Mouse (Mus musculus) naive thymus-derived CD4-positive, alpha-beta T cell, adult 2 months (primary cell): ENCODE results near the gene Pdlim4.
A peak's percentile ranks its signal among the peaks of the same experiment; 100 is the strongest.

Experiments used
- DNase-seq: peaks from one replicate; pipeline ENCODE4 v3.0.0-alpha.2; 2011; ENCODE audit warnings: low read depth

Gene Pdlim4

DNA sequence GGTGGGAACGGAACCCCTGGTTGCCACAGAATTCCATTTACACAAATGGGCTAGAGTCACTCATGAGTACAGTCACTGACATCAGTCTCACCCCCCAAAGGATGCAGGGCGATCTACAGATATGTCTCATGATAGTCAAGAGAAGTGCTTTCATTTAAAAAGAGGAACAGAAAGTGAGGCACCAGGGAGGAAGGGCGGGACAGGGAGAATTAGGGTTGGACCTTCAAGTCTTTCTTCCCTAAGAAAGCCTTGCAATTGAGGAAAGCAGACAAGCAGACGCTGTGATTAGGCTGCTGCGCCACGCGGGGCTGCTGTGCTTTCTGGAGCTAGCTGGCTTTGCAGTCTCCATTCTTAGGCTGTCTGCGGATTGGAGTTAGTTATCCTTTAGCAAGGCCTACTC, 22.9 kb upstream of the Pdlim4 start:
- DNase-seq, result no peak

DNA sequence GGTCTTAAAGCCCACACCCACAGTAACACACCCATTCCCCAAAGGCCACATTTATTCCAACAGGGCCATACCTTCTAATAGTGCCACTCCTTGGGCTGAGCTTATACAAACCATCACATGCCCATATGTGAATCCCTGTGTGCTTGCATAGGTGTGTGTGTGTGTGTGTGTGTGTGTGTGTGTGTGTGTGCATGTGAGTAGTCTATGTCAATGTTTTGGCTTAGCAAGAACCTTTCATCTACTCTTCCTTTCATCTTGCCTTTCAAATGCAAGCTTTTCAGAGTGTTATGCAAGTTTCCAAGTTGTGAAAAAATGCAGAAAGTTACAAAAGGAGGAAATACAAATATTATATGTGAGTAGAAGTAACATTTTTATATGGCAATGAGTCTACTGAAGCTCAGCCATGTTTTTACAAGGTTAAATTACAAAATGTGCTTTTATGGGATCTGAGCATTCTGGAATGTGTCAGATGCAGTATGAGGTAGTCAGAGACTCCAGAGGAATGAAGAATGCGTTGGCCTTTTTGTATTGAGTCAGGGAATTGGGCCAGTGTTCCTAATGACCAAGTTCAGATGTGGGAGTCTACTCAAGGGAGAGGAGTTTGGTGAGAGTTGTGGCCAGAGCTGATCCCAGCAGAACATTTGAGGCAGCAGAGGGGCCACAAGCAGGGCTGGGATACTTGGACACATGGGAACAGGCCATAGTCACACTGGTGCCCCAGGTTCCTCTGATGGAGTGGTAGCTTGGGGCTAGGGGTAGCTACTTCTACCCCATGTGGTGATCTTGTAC, 21.5 kb upstream of the Pdlim4 start:
- peak; percentile 71 for DNase-seq

DNA sequence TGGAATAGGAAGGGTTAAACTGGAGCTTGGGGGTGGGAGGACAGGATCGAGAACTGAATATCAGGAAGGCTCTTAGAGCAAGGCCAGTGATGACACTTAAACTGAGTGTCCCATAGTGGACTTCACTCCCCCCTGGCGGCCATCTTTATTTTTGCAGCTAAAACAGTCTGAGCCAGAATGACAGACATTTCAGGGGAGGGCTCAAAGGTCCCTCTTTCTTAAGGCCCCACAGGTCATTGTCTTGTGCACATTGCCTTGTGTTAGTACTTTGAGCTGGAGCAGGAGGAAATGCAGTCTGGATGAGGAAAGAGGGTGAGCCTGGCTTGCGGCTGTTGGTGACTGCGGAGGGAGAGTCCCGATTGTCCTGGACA, 20.1 kb upstream of the Pdlim4 start:
- DNase-seq, result peak; percentile 87

DNA sequence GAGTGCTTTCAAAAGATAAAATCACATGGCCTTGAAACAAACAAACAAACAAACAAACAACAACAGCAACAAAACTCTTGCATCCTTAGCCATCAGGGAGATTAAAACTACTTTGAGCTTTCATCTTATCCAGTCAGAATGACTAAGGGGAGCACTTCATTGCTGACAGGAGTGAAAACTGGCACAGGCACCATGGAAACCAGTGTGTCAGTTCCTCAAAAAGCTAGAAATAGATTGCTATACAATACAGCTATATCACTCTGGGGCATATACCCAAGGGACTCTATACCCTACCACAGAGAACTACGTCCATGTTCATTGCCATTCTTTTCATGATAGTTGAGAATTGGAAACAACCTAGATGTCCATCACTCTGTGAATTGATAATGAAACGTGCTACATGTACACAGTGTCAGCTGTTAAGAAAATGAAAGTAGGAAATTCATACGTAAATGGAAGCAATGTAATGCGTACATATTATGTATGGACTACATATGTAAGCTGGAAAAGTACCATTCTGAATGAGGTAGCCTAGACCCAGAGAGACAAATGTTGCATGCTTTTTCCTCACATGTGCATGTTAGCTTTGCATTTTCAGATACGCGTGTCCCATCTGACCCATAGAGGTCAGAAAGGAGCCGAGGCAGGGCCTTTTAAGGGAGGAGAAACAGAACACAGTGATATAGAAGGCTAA, 19.6 kb upstream of the Pdlim4 start:
- DNase-seq, result no peak

DNA sequence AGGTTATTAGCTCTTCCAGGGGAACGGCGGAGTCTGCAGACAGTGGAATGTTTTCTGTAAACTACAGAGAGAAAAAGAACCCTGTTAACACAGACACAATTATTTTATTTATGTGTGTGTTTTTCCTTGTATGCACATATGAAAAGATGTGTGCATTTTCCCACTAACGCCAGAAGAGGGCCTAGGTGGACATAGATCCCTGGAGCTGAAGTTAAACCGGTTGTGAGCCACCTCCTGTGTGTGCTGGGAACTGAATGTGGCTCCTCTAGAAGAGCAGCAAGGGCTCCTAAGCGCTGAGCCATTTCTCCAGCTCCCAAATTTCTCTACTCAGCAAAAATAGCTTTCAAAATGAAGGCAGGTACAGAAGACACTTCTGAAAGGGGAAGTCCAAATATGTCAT, 17.0 kb upstream of the Pdlim4 start:
- no peak for DNase-seq

DNA sequence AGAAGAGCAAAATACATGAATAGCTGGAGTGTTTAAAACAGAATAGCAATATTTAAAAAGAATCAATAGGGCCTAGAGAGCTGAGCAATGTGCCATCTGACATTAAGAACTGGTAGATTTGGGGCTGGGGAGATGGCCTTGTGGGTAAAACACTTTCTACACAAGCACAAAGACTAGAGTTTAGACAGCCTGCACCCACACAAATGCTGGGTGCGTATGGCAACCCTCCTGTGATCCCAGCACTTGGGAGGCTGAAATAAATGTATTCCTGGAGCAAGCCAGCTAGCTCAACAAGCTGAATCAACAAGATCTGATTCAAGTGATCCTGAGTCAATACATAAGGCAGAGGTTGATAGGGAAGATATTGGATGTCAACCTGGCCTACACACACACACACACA, 16.2 kb upstream of the Pdlim4 start:
- no peak for DNase-seq

DNA sequence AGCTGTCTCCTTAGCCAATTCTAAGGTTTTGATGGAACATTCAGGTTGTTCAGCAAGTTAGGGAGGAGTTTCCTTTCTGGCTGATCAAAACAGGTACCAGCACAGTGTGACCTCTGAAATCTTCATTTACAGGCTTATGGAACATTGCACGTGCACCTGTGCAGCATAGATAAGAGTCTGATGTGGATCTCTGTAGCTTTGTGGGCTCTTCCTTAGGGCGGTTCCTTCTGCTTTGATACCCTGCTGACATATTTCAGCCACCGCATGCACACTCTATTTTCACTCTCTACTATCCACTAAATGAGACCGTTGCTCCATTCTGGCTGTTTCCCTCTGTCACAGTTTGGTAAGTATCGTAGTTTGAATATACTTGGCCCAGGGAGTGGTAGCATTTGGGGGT, 13.9 kb upstream of the Pdlim4 start:
- peak; percentile 79 for DNase-seq

DNA sequence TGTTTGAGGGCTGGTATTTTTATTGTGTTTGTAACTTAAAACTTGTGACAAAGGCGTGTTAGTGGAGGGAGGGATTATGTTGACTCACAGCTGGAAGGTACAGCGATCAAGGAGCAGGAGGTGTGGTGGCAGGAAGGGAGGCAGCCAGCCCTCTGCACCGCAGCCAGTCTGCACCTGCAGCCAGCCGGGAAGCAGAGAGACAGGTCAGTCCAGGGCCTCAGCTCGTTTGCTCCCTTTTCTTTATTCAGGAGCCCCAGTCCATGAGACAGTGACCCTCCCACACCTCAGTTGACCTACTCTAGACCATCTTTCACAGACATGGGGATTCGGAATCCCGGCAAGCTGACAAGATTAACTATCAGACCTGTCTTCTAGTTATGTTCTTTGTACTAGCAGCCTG, 11.6 kb upstream of the Pdlim4 start:
- peak; percentile 56 for DNase-seq

DNA sequence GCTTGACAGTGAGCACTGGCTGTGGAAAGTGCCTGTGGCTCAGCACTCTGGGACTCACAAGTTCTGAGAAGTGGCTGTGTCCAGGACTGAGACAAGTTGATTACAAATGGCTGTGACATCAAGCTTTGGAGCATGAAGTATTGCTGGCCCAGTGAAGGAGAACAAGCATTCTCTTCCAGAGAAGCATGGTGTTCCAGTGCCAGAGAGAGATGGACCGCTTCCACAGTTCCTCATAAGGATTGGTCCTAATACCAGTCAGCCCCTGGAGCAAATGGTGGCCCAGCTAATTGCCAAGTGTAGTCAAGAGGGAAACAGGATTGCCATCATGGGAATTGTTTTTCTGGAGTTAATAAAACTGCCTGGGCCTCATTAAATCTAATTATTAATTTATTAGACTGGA, 7.3 kb upstream of the Pdlim4 start:
- no peak for DNase-seq

DNA sequence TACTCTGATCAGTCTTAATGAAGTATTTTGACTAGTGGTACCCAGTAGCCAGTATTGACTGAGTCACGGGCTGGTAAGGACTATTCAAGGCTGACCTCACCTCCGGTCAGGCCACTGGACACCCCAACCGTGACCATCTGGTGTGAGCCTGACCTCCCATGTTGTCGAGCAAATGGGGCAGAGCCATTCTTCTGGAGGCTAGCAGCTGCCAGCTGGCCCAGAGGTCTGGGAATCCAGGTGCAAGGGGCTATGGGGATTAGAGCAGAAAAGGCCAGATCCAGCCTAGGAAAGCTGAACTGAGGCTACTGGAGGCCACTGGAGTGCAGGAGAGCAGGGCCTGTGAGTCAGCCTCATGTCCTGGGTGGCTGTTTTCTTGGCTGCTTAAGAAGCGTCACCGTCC, 6.5 kb upstream of the Pdlim4 start:
- DNase-seq, result no peak

DNA sequence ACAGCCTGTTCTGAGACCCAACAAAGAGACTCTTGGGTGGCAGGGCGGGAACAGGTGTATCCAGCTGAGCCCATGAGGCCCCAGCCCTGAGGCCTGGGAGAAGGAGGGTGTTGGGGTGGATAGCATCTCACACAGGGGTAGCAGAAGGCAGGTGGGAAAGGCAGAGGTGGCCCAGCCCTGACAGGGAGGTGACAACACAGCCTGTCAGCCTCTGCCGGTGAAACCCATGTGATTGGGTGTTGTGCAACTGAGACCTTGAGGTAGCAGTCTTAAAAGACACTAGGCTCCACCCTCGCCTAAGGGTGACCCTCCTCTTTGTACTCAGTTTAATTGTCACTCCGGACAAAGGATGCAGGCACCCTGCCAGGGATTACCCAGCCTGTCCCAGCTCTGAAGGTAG, 4.5 kb upstream of the Pdlim4 start:
- no peak for DNase-seq

DNA sequence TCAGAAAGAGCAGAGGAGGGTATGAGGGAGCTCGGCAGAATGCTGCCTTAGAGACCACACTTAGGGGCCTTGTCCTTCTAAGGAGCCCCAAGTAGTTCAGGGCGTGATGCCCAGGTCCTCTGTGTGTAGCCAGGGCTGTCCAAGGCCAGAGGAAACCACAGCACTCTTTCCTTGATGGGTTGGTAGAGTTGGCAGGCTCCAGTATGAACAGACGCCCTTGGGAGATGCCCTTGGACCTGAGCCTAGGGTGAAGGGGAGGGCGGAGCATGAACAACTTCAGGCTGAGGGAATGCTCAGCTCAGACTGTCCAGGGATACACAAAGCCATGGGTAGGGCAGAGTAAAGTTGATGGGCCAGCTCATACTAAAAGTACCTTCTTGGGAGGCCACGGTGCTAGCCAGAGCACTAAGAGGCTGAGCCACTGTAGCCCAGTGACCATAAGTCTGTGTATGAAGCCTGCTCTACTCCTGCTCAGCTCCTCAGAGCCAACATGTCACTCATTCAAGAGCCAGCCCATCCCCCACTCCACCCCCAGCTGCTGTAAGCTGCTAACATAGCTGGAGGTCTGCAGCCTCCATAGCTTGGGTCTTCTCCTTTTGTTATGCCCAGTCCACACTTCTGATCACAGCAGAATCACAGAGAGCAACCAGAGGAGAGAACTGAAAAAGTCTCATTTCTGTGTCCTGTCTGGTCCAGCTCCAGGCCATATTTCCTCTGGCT, 3.1 kb upstream of the Pdlim4 start:
- DNase-seq, result no peak

DNA sequence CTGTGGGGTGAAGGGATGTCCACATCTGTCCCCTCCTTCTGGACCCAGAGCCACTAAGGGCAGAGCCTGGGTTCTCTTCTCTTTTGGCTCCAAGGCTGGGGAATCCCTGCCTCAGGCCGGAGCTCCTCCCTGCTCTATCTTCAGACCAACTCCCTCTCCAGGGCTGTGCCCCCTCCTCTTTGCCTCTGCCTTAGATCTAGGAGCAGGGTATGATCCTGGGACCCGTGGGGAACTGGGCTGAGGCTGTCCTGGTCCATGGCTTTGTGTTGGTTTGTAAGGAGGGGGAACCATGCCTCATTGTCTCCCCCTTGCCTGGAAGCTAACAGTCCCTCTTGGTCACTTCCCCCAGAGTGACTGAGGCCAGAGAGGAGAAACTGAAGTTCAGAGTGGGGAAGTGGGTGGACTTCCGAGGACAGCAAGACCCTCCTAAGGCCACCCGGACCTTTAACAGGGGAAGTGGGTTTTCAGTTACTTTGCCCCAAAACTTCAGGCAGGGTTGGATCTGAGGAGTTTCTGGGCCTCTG, 756 bp downstream of the Pdlim4 start:
- DNase-seq, result no peak

DNA sequence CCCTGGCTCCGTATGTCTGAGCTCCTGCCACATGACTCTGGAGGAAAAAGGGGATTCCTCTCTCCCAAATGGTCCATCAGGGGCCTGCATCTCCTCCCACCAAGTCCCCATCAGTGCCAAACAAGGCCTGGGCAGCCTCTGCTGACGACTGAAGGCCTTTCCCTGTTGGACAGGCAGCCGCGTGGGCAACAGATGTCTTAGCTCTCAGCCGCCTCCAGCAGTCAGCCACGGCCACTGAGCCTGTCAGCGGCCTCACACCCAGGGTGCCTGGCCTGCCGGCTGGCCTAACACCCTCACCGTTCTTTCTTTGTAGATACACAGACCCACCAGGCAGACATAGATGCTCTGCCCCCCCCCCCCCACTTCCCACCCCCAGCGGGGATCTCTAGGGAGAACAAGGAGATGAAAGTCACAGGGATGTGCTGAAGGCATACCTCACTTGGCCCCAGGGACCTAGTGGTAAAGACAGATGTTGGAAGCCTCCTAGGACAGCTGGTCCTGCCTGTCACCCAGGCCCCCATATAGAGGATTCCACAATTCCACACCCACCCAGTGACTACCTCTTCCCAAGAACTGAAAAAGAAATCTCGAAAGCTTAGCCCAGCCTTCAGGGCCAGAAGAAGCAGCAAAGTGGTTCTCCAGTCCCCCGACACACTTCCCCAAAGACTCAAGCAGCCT, 1.4 kb downstream of the Pdlim4 start:
- no peak for DNase-seq

DNA sequence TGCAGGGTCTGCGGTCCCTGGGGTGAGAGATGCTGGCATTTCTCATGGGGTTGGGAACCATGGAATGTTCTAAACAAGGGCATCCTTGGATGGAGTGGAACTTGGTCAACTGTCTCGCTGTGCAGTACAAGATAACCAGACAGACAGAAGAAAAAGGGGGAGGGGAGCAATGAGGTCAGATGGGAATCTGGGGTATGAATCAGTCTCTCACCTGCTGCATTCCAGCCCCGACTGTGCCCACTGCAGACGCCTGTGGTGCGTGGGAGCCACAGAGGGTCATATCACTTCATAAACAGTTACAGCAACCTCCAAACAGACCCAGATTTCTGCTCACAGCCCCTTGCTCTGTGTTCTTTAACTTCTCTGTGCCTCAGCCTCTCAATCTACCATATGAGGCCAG, 2.4 kb downstream of the Pdlim4 start:
- DNase-seq, result no peak

DNA sequence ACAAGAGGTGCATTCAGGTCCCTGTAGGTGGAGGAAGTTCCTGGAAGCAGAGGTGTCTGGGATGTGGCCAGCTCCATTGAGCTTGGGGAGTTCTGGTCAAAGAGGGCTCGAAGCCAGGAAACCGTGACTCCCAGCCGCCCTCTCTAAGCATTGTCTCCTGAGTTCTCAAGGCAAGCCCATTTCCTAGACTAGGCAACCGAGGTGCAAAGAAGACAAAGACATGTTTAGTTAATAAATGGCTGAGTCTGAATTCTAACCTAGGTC, 3.0 kb downstream of the Pdlim4 start:
- peak; percentile 22 for DNase-seq

DNA sequence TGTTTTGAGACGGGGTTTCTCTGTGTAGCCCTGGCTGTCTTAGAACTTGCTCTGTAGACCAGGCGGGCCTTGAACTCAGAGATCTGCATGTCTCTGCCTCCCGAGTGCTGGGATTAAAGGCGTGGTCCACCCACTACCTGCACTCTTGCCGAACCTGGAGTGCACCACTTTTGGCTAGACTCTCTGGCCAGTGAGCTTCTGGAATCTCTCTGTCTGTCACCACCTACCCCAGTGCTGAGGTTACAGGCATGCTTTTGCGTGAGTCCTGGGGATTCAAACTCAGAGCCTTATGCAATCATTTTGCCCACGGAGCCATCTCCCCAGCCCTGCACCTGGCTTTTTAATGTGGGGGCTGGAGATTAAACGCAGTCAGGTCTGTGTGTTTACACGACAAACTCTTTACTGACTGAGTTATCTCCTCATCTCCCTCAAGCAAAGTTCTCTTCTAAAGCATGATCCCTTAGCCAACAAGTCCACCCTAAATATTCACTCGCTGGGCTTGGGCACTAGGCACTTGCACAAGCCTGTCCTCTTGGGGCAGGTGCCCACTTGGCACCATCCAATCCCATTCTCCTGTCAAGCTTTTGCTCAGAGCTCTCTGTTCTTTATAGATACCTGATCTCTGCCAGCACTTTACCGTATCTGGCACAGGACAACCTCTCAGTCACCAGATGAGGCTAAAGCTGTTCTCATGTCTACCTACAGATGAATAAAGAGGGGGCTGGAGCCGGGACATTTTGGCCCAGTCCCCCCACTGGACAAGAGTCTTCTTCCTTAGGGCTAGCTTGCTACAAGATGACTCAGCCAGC, 3.5 kb downstream of the Pdlim4 start:
- DNase-seq, result peak; percentile 40

DNA sequence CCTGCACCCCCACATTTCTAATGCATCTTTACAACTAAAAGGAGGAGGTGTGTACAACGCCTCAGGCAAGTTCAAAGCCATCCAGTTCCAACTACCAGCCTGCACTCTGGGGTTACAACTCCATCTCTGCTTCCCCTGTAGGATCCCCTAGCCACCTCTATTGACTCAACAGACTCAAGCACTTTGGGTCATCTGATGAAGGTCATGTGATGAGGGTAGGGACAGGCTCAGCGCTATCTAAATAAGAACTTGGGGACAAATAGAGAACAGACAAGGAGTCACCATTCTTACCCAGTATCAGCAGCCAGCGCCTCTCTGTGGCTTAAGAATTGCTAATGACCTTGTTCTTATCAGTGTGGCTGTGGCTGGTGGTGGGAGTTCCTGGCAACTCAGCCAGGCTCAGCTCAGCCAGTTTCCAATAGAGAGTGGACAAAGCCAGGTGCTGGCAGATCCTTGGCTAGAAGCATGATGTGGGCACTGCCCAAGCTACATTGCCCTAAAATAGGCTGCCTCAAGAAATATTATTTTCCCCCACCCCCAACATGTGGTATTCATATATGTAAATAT, 4.3 kb downstream of the Pdlim4 start:
- peak; percentile 13 for DNase-seq

DNA sequence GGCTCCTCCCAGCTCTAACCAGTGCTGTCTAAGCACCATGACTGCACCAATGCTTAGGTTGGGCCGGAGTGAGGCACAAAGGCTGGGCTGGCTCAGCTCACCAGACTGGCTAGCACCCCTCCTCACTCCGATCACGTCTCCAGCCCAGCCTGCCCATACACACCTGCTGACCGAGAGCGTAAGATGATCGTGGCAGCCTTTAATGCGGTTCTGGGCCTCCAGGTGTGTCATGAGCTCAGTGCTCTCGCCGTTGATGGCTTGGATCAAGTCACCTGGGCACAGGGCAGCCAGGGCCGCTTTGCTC, 5.4 kb downstream of the Pdlim4 start:
- no peak for DNase-seq

DNA sequence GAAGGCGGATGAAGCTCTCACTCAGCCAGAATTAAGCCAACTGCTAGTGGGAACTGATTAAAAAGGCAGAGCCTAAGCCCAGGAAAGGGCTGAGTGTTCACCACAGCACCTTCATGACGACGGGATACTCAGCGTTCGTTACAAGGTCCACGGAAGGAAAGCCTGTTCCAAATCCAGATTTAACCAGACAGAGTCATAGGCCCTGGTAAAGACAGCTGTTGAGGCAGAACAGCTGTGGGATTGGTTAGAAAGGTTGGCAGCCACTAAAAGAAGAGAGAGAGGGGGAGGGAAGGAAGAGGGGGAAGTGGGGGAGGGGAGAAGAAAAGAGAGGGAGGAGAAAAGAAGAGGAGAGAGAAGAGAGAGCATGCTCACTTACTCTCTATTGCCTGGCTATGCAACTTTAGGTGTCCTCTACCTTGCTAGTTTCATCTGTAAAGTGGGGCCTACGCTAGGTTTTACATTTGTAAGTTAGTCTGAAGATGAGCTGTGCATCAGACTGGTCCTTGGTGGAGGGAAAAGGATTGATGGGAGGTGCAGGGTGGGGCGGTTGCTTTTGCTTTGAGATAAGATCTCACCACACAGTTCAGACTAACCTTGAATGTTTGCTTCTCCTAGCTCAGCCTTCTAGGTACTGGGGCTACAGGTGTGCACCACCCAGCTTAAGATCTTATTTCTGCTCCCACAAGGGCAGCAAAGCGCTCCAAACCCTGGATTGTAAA, 5.9 kb downstream of the Pdlim4 start:
- DNase-seq, result peak; percentile 83
